Mouse (Mus musculus): Measurements from ENCODE around the gene Msh4. TPM values are rescaled to one million over a fixed set of nuclear protein-coding genes. Genes with fewer than 3 reads are reported as not detected.

Msh4 gene
- total and polyA plus RNA-seq, 3 experiments: 0.15 to 0.50 TPM; not detected in 1

GRCm38 (mm10) chr3:153886296-153886695 is 19.6 kb downstream of the Msh4 start:
- no peaks in the 10 kb centered on the region for H3K9me3 ChIP-seq (replicated peaks; ENCODE audit: insufficient read depth, low read length)
- H3K4me1 ChIP-seq (ENCODE audit: control insufficient read depth in 1 of 2, insufficient read depth in 2 of 2, low read length in 2 of 2): peaks cover 3 to 18% of the 10 kb centered on the region in 2 experiments

GRCm38 (mm10) chr3:153871396-153871795 is 34.5 kb downstream of the Msh4 start:
- no peaks in the 10 kb centered on the region for H3K27me3 ChIP-seq (ENCODE audit: control insufficient read depth in 1 of 2, insufficient read depth in 2 of 2, low read length in 2 of 2)

More at GRCm38 (mm10) chr3:153886296-153886695, 19.6 kb downstream of the Msh4 start:
- DNase-seq (ENCODE audit: low read depth, low spot score): peak; percentile 59
- Histone ChIP-seq H3K27me3 (ENCODE audit: control insufficient read depth in 1 of 2, insufficient read depth in 2 of 2, low read length in 2 of 2) (no peaks in the 10 kb centered on the region), H3K9ac (ENCODE audit: control insufficient read depth, low read depth, low read length, poor library complexity, severe bottlenecking) (no peak overlapping the region), H3K79me2 (ENCODE audit: control insufficient read depth, insufficient read depth, low read length, poor library complexity) (no peaks in the 10 kb centered on the region), H3K36me3 (ENCODE audit: control insufficient read depth in 1 of 2, insufficient read depth in 2 of 2, low read length in 2 of 2) (peaks cover 0 to 18% of the 10 kb centered on the region in 2 experiments; a peak in 2 of 4 replicates), H3K4me3 (ENCODE audit: control insufficient read depth in 1 of 2, insufficient read depth in 1 of 2, low read depth in 2 of 2, low read length in 2 of 2) (no peak overlapping the region), H3K27ac (ENCODE audit: control insufficient read depth, low read depth, low read length) (no peak overlapping the region)
- TF ChIP-seq MYC (IDR thresholded peaks at IDR 0.05; ENCODE audit: low read depth, low read length) (no peak), ELF1 (IDR thresholded peaks at IDR 0.05; ENCODE audit: low read depth, low read length) (no peak), CTCF (IDR thresholded peaks at IDR 0.05 in 2 of 3, conservative IDR thresholded peaks at IDR 0.05 in 1 of 3; ENCODE audit: control insufficient read depth in 1 of 3, insufficient read depth in 1 of 3, low read depth in 2 of 3, low read length in 3 of 3, poor library complexity in 1 of 3, severe bottlenecking in 1 of 3) (peak; percentile 20 to 82 (median 75)), SMC3 (IDR thresholded peaks at IDR 0.05; ENCODE audit: low read depth, low read length) (peak; percentile 72), ZNF384 (IDR thresholded peaks at IDR 0.05; ENCODE audit: low read depth, low read length) (peak; percentile 55), RAD21 (IDR thresholded peaks at IDR 0.05; ENCODE audit: low read depth, low read length) (peak; percentile 85), TCF12 (IDR thresholded peaks at IDR 0.05; ENCODE audit: low read depth, low read length) (no peak), ZC3H11A (IDR thresholded peaks at IDR 0.05; ENCODE audit: low read depth, low read length) (peak; percentile 66)

More at GRCm38 (mm10) chr3:153871396-153871795, 34.5 kb downstream of the Msh4 start:
- H3K79me2 ChIP-seq (ENCODE audit: control insufficient read depth, insufficient read depth, low read length, poor library complexity): no peaks in the 10 kb centered on the region
- no peak overlapping the region for H3K9ac ChIP-seq (ENCODE audit: control insufficient read depth, low read depth, low read length, poor library complexity, severe bottlenecking)
- no peaks in the 10 kb centered on the region for H3K36me3 ChIP-seq (ENCODE audit: control insufficient read depth in 1 of 2, insufficient read depth in 2 of 2, low read length in 2 of 2)
- TF ChIP-seq POLR2A (IDR thresholded peaks at IDR 0.05; ENCODE audit: control insufficient read depth in 1 of 2, insufficient read depth in 1 of 2, low read depth in 1 of 2, low read length in 2 of 2, poor library complexity in 1 of 2) (no peak), POLR2AphosphoS5 (IDR thresholded peaks at IDR 0.05; ENCODE audit: borderline replicate concordance, low read depth, low read length) (no peak), RAD21 (IDR thresholded peaks at IDR 0.05; ENCODE audit: low read depth, low read length) (no peak), MEF2A (IDR thresholded peaks at IDR 0.05; ENCODE audit: extremely low read depth, insufficient replicate concordance, low read depth, low read length, poor library complexity, severe bottlenecking) (no peak), ZKSCAN1 (IDR thresholded peaks at IDR 0.05; ENCODE audit: low read depth, low read length) (no peak), MXI1 (IDR thresholded peaks at IDR 0.05; ENCODE audit: low read depth, low read length) (no peak), HCFC1 (IDR thresholded peaks at IDR 0.05; ENCODE audit: low read depth, low read length) (no peak), MYC (IDR thresholded peaks at IDR 0.05; ENCODE audit: low read depth, low read length) (no peak), RCOR1 (IDR thresholded peaks at IDR 0.05; ENCODE audit: low read depth, low read length) (no peak), NELFE (IDR thresholded peaks at IDR 0.05; ENCODE audit: low read depth, low read length) (no peak), USF1 (IDR thresholded peaks at IDR 0.05; ENCODE audit: low read depth, low read length) (no peak), TAL1 (IDR thresholded peaks at IDR 0.05; ENCODE audit: low read length) (no peak), ZNF384 (IDR thresholded peaks at IDR 0.05; ENCODE audit: low read depth, low read length) (no peak), ELF1 (IDR thresholded peaks at IDR 0.05; ENCODE audit: low read depth, low read length) (no peak), GATA1 (IDR thresholded peaks at IDR 0.05; ENCODE audit: low read depth, low read length) (no peak)
- H3K9me3 ChIP-seq (replicated peaks; ENCODE audit: insufficient read depth, low read length): no peaks in the 10 kb centered on the region
- no peaks in the 10 kb centered on the region for H3K4me1 ChIP-seq (ENCODE audit: control insufficient read depth in 1 of 2, insufficient read depth in 2 of 2, low read length in 2 of 2)
- no peak for DNase-seq (ENCODE audit: low read depth, low spot score)
- H3K4me3 ChIP-seq (ENCODE audit: control insufficient read depth in 1 of 2, insufficient read depth in 1 of 2, low read depth in 2 of 2, low read length in 2 of 2): no peak overlapping the region
- no peak overlapping the region for H3K27ac ChIP-seq (ENCODE audit: control insufficient read depth, low read depth, low read length)
